ENCODE assay signal across 8 mouse cellular contexts in the genomic region with DNA sequence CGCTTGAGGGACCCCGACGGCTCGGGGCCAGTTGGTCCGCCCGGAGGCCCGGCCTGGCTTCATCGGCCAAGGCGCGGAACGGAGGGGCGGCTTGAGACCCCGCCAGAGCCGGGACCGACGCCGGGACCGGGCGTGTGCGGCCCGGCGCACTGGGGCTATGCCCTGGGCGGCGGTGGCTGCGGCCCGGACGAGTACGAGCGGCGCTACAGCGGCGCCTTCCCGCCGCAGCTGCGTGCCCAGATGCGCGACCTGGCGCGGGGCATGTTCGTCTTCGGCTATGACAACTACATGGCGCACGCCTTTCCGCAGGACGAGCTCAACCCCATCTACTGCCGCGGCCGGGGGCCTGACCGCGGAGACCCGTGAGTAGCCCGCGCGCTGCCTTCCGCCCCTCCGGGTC. TPM values are rescaled to one million over a fixed set of nuclear protein-coding genes. Genes with fewer than 3 reads are reported as not detected.
DNase-seq lines count a peak whose midpoint lies in the region; ATAC-seq and TF ChIP-seq lines count a peak whose summit lies in the region.

No protein-coding gene starts in this region.

- TF ChIP-seq POLR2A in cerebellum, adult 2 months (IDR thresholded peaks at IDR 0.05; ENCODE audit: borderline replicate concordance, insufficient read depth, low read length): no peak
- TF ChIP-seq POLR2A in CH12.LX (IDR thresholded peaks at IDR 0.05; ENCODE audit: low read depth, low read length): no peak

- no peaks in the 10 kb centered on the region for H3K9me3 ChIP-seq in CH12.LX (replicated peaks; ENCODE audit: low read length)
- H3K9me3 ChIP-seq in heart, embryonic 16.5 days (replicated peaks; ENCODE audit: control insufficient read depth, low read length): no peaks in the 10 kb centered on the region

- intact Hi-C loops in left cerebral cortex, postnatal 36 days (cut with DNase I): loop anchor here (2.0 kb wide), 1 partner anchor 46 kb away; a partner anchor contains a TSS

- no peaks in the 10 kb centered on the region for H3K27me3 ChIP-seq in cerebellum, adult 2 months (ENCODE audit: control insufficient read depth, insufficient read depth, low read length)
- no peaks in the 10 kb centered on the region for H3K27me3 ChIP-seq in CH12.LX (replicated peaks)
- H3K27me3 ChIP-seq in heart, embryonic 16.5 days (ENCODE audit: control insufficient read depth, insufficient read depth, low read length): no peaks in the 10 kb centered on the region

- peak overlapping the region; percentile 81 for H3K27ac ChIP-seq in cerebellum, adult 2 months (ENCODE audit: insufficient read depth, low read length)
- H3K27ac ChIP-seq in CH12.LX (ENCODE audit: insufficient read depth, low read depth): peak overlapping the region; percentile 44
- peak overlapping the region; percentile 84 for H3K27ac ChIP-seq in heart, embryonic 16.5 days (ENCODE audit: low read length)

- dilution Hi-C loops in CH12.LX (cut with MboI; ENCODE audit: extremely low pct_ligation_motif_present, extremely low pct_unique_long_range_greater_than_20kb, low sequenced_read_pairs): no loop called here

- in situ Hi-C loops in CH12.LX (cut with MboI; ENCODE audit: low pct_ligation_motif_present, low pct_unique_long_range_greater_than_20kb, low sequenced_read_pairs): no loop called here

- H3K4me1 ChIP-seq in cerebellum, adult 2 months (ENCODE audit: control insufficient read depth, insufficient read depth, low read length): peaks cover 7% of the 10 kb centered on the region; the same call in 1 of the 2 replicates
- H3K4me1 ChIP-seq in CH12.LX (ENCODE audit: control insufficient read depth in 1 of 2, insufficient read depth in 2 of 2): peaks cover 2 to 44% of the 10 kb centered on the region in 2 experiments; a peak in 3 of 4 replicates
- peaks cover 16% of the 10 kb centered on the region for H3K4me1 ChIP-seq in heart, embryonic 16.5 days (ENCODE audit: control insufficient read depth, insufficient read depth, low read length)

- H3K9ac ChIP-seq in CH12.LX (ENCODE audit: insufficient read depth, low read depth): peak overlapping the region; percentile 76
- peak overlapping the region; percentile 94 for H3K9ac ChIP-seq in heart, embryonic 16.5 days (ENCODE audit: low read length)

- no peak for TF ChIP-seq RAD21 in CH12.LX (IDR thresholded peaks at IDR 0.05; ENCODE audit: low read depth, low read length)

- under 1% methylated on average over 56 of the region's 56 CpGs for WGBS in cerebellum, adult 2 months
- whole genome bisulfite sequencing in heart, embryonic 16.5 days: under 1% methylated on average over 56 of the region's 56 CpGs

- TF ChIP-seq CTCF in cerebellum, adult 2 months (IDR thresholded peaks at IDR 0.05; ENCODE audit: borderline replicate concordance, insufficient read depth, low read depth, low read length): no peak
- TF ChIP-seq CTCF in CH12.LX (conservative IDR thresholded peaks at IDR 0.05 in 1 of 2, IDR thresholded peaks at IDR 0.05 in 1 of 2; ENCODE audit: low read depth in 2 of 2, low read length in 2 of 2): no peak

- peaks cover 51% of the 10 kb centered on the region for H3K79me2 ChIP-seq in CH12.LX (replicated peaks; ENCODE audit: control insufficient read depth, extremely low read depth, insufficient read depth, poor library complexity, severe bottlenecking)

- TF ChIP-seq EP300 in CH12.LX (IDR thresholded peaks at IDR 0.05; ENCODE audit: low read length): no peak

- ATAC-seq in heart, embryonic 16.5 days (replicated peaks; ENCODE audit: extremely low read depth, insufficient read depth, low FRiP score): peak; percentile 34

- H3K4me3 ChIP-seq in cerebellum, adult 2 months (replicated peaks; ENCODE audit: insufficient read depth, low read depth, low read length): peak overlapping the region; percentile 87
- H3K4me3 ChIP-seq in CH12.LX (replicated peaks in 1 of 3; ENCODE audit: low read depth in 2 of 3, low read length in 2 of 3, poor library complexity in 1 of 3): peak overlapping the region; percentile 83 to 96 (median 91)
- H3K4me3 ChIP-seq in heart, embryonic 16.5 days (ENCODE audit: low read length): peak overlapping the region; percentile 97

- peak overlapping the region; percentile 14; the same call in 1 of the 2 replicates for H3K4me2 ChIP-seq in CH12.LX (ENCODE audit: insufficient read depth, low read depth, poor library complexity, severe bottlenecking)
- H3K4me2 ChIP-seq in heart, embryonic 16.5 days (ENCODE audit: low read depth, low read length): peak overlapping the region; percentile 94

- peaks cover 2 to 6% of the 10 kb centered on the region in 2 experiments for H3K36me3 ChIP-seq in CH12.LX (replicated peaks in 1 of 2; ENCODE audit: control insufficient read depth in 1 of 2, insufficient read depth in 1 of 2, low read length in 1 of 2)
- peaks cover 2% of the 10 kb centered on the region; the same call in 1 of the 2 replicates for H3K36me3 ChIP-seq in heart, embryonic 16.5 days (ENCODE audit: control insufficient read depth, insufficient read depth)

- DNase-seq in cerebellum, adult 2 months: no peak
- no peak for DNase-seq in cerebellum, postnatal 25 days
- no peak for DNase-seq in CH12.LX (ENCODE audit: extremely low read depth)
- peak; percentile 40 for DNase-seq in embryo, embryonic 10.5 days (ENCODE audit: low spot score)
- peak; percentile 41 to 52 for DNase-seq in left cerebral cortex, postnatal 36 days (ENCODE audit: low spot score in 2 of 2)
- DNase-seq in mesoderm, embryonic 11.5 days (ENCODE audit: low read depth, low spot score): peak; percentile 44
- DNase-seq in testis, postnatal 14 days (ENCODE audit: low spot score): peak; percentile 66

TF ChIP-seq in CH12.LX, 34 proteins besides CTCF, POLR2A, EP300 and RAD21:
- peak; percentile 22; the same call in 1 of the 2 replicates for TF ChIP-seq MAX (IDR thresholded peaks at IDR 0.05; ENCODE audit: low read length)
- TF ChIP-seq BHLHE40 (IDR thresholded peaks at IDR 0.05; ENCODE audit: low read depth, low read length): 0 out of 2 replicates have a peak, but pooled peaks have one; percentile 41
- no peak for TF ChIP-seq MEF2A (IDR thresholded peaks at IDR 0.05; ENCODE audit: borderline replicate concordance, low read depth, low read length)
- peak; percentile 81 for TF ChIP-seq UBTF (IDR thresholded peaks at IDR 0.05; ENCODE audit: low read depth, low read length)
- TF ChIP-seq SIN3A (IDR thresholded peaks at IDR 0.05; ENCODE audit: low read length): peak; percentile 19; the same call in 1 of the 2 replicates

RNA-seq across cellular contexts. Expression of a gene that starts 0.4 kb away (rescaled TPM):
- 9.5 and 10.5 TPM in 2 replicates for polyA plus RNA-seq in cerebellum, adult 2 months (2012; rRNA removed)
- 70.9 and 100 TPM in 2 replicates for total RNA-seq in CH12.LX (2012; rRNA removed)
- total RNA-seq in CH12.LX (2014; rRNA removed): 186 and 216 TPM in 2 replicates
- polyA plus RNA-seq in CH12.LX (2012; ENCODE audit: insufficient read length, low read depth): 157 and 163 TPM in 2 replicates
- 15.8 and 24.9 TPM in 2 replicates for polyA plus RNA-seq in heart, embryonic 16.5 days (2015; fragmentation: Nextera tagmentation; extraction: Ambion mirVana)
- 10 to 100 TPM; 17.5 to 17.6 TPM for total RNA-seq in left cerebral cortex, postnatal 36 days (2021)

RNA-seq across cellular contexts. Expression of a gene that starts 46.0 kb away (rescaled TPM):
- 75.4 and 77.9 TPM in 2 replicates for polyA plus RNA-seq in cerebellum, adult 2 months (2012; rRNA removed)
- total RNA-seq in CH12.LX (2012; rRNA removed): 47.8 and 63.3 TPM in 2 replicates
- total RNA-seq in CH12.LX (2014; rRNA removed): 170 and 197 TPM in 2 replicates
- polyA plus RNA-seq in CH12.LX (2012; ENCODE audit: insufficient read length, low read depth): 125 and 141 TPM in 2 replicates
- 65.3 and 72.5 TPM in 2 replicates for polyA plus RNA-seq in heart, embryonic 16.5 days (2015; fragmentation: Nextera tagmentation; extraction: Ambion mirVana)
- total RNA-seq in left cerebral cortex, postnatal 36 days (2021): 100 to 1,000 TPM; 208 to 214 TPM

Comparison
In these comparisons a context has a peak if more than half of its experiments do, and no peak if none do; other contexts are left out.
1. DNase-seq: peak in embryo, embryonic 10.5 days (single experiment), left cerebral cortex, postnatal 36 days (2 of 2), mesoderm, embryonic 11.5 days (single experiment) and testis, postnatal 14 days (single experiment); none in cerebellum, adult 2 months (0 of 2), cerebellum, postnatal 25 days (0 of 2) and CH12.LX (single experiment).
2. Peak in every context shown above with its lines, with median percentiles within 50 percentile points of each other: H3K27ac ChIP-seq and H3K4me3 ChIP-seq.